14 mouse cellular contexts compared by ENCODE assay signal in the genomic region with DNA sequence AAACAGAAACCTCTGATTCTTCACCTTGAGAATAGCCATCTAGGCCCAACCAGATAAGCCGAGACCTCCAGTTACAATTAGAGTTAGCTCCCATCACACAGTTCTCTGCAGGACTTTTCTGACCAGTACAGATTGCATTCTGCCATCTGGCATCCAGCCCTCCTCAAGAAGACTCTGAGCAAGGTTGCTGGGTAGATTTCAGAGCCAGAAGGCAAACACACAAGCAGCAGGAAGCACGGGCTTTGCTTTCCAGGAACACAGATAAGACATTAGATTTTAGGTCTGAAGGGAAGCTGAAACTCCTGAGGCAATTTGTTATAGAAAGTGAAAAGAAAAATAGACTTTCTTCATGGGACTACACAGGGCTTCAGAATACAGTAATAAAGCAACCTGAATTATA.
A peak's percentile ranks its signal among the peaks of the same experiment; 100 is the strongest.
DNase-seq lines count a peak whose midpoint lies in the region; ATAC-seq lines count a peak whose summit lies in the region.
"Had no signal": no experiment of that assay in that cellular context is flagged by ENCODE, and none has a peak within 500 bp of the region (broad histone marks: within the 10 kb centered on the region; RNA-seq: fewer than 3 reads in every experiment).

No protein-coding gene starts in this region.

- H3K4me3 ChIP-seq in kidney, embryonic 16.5 days (ENCODE audit: low read length): no peak overlapping the region
- H3K4me3 ChIP-seq: liver, embryonic 15.5 days; neural tube, embryonic 15.5 days had no signal

- peak; percentile 8 for DNase-seq in adrenal gland, postnatal 10 days
- no peak for DNase-seq in adrenal gland, postnatal 4 days (ENCODE audit: low spot score in 2 of 2)
- DNase-seq in kidney, postnatal 14 days: peak; percentile 5
- peak; percentile 13 for DNase-seq in urinary bladder, postnatal 14 days (ENCODE audit: low spot score)
- DNase-seq in urinary bladder, adult 2 months (ENCODE audit: low spot score): no peak
- no peak for DNase-seq in urinary bladder, adult 18-20 months (ENCODE audit: low spot score in 2 of 2)
- DNase-seq: gastrocnemius, postnatal 25 days; midbrain, embryonic 14.5 days had no signal

- WGBS in kidney, embryonic 16.5 days: 73% methylated on average over 2 of the region's 2 CpGs

- H3K9ac ChIP-seq in kidney, embryonic 16.5 days (replicated peaks; ENCODE audit: low read length): no peak overlapping the region
- H3K9ac ChIP-seq: liver, embryonic 15.5 days; neural tube, embryonic 15.5 days had no signal

- no peak overlapping the region for H3K4me2 ChIP-seq in kidney, embryonic 16.5 days (replicated peaks; ENCODE audit: low read depth, low read length)
- H3K4me2 ChIP-seq: liver, embryonic 15.5 days; neural tube, embryonic 15.5 days had no signal

- H3K27me3 ChIP-seq in kidney, embryonic 16.5 days (ENCODE audit: insufficient read depth, low read length): no peaks in the 10 kb centered on the region
- H3K27me3 ChIP-seq: liver, embryonic 15.5 days; neural tube, embryonic 15.5 days had no signal

- ATAC-seq in kidney, embryonic 16.5 days (ENCODE audit: low FRiP score, low TSS enrichment): no peak
- ATAC-seq in megakaryocyte-erythroid progenitor cell, adult 5-6 weeks (replicated peaks; ENCODE audit: low FRiP score, low TSS enrichment, poor library complexity, severe bottlenecking): no peak
- ATAC-seq: forebrain, embryonic 14.5 days; intestine, postnatal 0 days had no signal

- no peaks in the 10 kb centered on the region for H3K4me1 ChIP-seq in kidney, embryonic 16.5 days (ENCODE audit: insufficient read depth, low read length)
- H3K4me1 ChIP-seq: liver, embryonic 15.5 days; neural tube, embryonic 15.5 days had no signal

- no peak overlapping the region for H3K27ac ChIP-seq in kidney, embryonic 16.5 days (ENCODE audit: low read length)
- H3K27ac ChIP-seq: liver, embryonic 15.5 days; neural tube, embryonic 15.5 days had no signal

- no peaks in the 10 kb centered on the region for H3K36me3 ChIP-seq in kidney, embryonic 16.5 days (ENCODE audit: insufficient read depth, low read length)
- H3K36me3 ChIP-seq: liver, embryonic 15.5 days; neural tube, embryonic 15.5 days had no signal

- H3K9me3 ChIP-seq in kidney, embryonic 16.5 days (ENCODE audit: low read length): no peaks in the 10 kb centered on the region
- H3K9me3 ChIP-seq: liver, embryonic 15.5 days; neural tube, embryonic 15.5 days had no signal

Comparison
In these comparisons a context has a peak if more than half of its experiments do, and no peak if none do; other contexts are left out.
1. DNase-seq: peak in adrenal gland, postnatal 10 days (single experiment), kidney, postnatal 14 days (single experiment) and urinary bladder, postnatal 14 days (single experiment); none in adrenal gland, postnatal 4 days (0 of 2), urinary bladder, adult 2 months (single experiment) and urinary bladder, adult 18-20 months (0 of 2).